Mouse (Mus musculus) liver, embryonic 18 days (tissue): Measurements from ENCODE around the gene Uba1. TPM values are rescaled to one million over a fixed set of nuclear protein-coding genes. Genes with fewer than 3 reads are reported as not detected.

Experiments used
- polyA plus RNA-seq: library from polyadenylated mRNA; depleted of rRNA; stranded (reverse); fragments of >200 nt; gene quantifications from 2 replicates; pipeline ENCODE4 v1.2.3, GENCODE M21; 2012; rRNA removed

Uba1 gene
- polyA plus RNA-seq = 72.0 and 81.3 TPM in 2 replicates

GRCm38 (mm10) chrX:20658026-20658652, at the start of gene Uba1:
Gene Uba1 (plus strand): TSS chrX:20658326.

GRCm38 (mm10) chrX:20617176-20617902, 40.8 kb upstream of the Uba1 start, which contains the start of the genes Rbm10 and Ndufb11:
Gene Rbm10 (plus strand): TSS chrX:20617503.
Gene Ndufb11 (minus strand): TSS chrX:20617619.

GRCm38 (mm10) chrX:20687519-20688067, 29.5 kb downstream of the Uba1 start, which contains the start of gene Cdk16:
Gene Cdk16 (plus strand): TSS chrX:20687954.

GRCm38 (mm10) chrX:20703741-20704290, 45.7 kb downstream of the Uba1 start, which contains the start of gene Usp11:
Gene Usp11 (plus strand): TSS chrX:20703906.

Other genes with a start within 250 kb of the Uba1 start
- 1.8 TPM in 2 replicates for gene Jade3, start 232.6 kb upstream of the Uba1 start, polyA plus RNA-seq
- 288 and 463 TPM in 2 replicates for gene Rgn, start 108.5 kb upstream of the Uba1 start, polyA plus RNA-seq
- 19.5 and 19.8 TPM in 2 replicates for gene Rbm10, start 40.8 kb upstream of the Uba1 start, polyA plus RNA-seq
- gene Ndufb11, start 40.7 kb upstream of the Uba1 start, polyA plus RNA-seq = 141 and 146 TPM in 2 replicates
- gene Cdk16, start 29.6 kb downstream of the Uba1 start, polyA plus RNA-seq = 40.4 and 44.9 TPM in 2 replicates
- 4.0 and 4.3 TPM in 2 replicates for gene Usp11, start 45.6 kb downstream of the Uba1 start, polyA plus RNA-seq
- 49.0 and 57.7 TPM in 2 replicates for gene Araf, start 139.5 kb downstream of the Uba1 start, polyA plus RNA-seq
- gene Timp1, start 211.8 kb downstream of the Uba1 start, polyA plus RNA-seq = 1.3 and 1.9 TPM in 2 replicates